ENCODE assay signal across 8 mouse cellular contexts in the genomic region with DNA sequence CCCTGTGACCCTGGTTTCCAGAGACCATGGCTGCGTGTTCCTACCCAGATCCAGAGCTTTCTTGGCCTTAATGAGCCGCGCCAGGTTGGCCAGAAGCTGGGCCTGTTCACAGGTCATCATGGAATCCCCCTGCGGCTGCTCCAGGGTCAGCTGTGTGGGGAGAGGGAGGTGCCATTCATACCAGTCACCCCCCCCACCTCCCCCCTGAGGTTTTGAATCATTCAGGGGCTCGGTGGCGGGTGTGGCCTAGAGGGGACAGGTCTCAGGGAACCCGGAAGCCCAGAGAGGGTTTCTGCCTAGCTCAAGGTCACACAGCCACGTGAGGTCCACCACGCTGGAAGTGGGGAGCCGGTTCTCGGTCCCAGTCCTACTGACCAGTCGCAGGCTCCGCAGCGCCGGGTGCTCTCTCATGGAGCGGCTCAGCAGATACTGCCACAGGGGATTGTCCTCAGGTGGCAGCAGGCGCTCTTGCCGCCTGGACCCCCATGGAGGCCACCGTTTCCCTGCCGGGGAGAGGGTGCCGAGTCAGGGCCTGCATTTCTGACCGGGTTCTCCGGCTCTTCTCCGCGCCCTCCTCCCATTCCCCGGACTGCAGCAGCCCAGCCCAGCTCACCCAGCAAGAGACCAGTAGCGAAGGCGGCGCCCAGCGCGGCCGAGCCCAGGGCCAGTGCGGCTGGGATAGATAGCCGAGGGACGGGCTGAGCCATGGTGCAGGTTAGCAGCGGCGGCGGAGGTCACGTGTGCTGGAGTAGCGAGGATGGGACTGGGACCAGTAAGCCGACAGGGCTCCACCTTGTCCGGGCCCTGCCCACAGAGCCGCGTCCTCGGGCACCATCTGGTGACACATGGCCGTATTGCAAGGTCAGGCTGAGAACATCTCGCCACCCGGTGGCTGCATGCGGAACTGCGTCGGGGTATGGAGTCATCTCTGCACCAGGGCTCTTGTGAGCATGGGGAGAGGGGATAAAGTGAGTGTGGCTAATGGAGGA. TPM values are rescaled to one million over a fixed set of nuclear protein-coding genes. Genes with fewer than 3 reads are reported as not detected.
DNase-seq lines count a peak whose midpoint lies in the region; ATAC-seq and TF ChIP-seq lines count a peak whose summit lies in the region.

A gene (minus strand): TSS at position 812 of the 989 bp plus-strand sequence.

- H3K9ac ChIP-seq in embryonic facial prominence, embryonic 14.5 days (ENCODE audit: low read depth, low read length): peak within 1 kb of the TSS; percentile 78
- H3K9ac ChIP-seq in limb, embryonic 14.5 days (ENCODE audit: low read depth, low read length, severe bottlenecking): peak within 1 kb of the TSS; percentile 52
- peak within 1 kb of the TSS; percentile 74 for H3K9ac ChIP-seq in midbrain, postnatal 0 days (replicated peaks; ENCODE audit: low read length, poor library complexity, severe bottlenecking)

- H3K9me3 ChIP-seq in embryonic facial prominence, embryonic 14.5 days (ENCODE audit: control insufficient read depth, low read length): no peaks in the 10 kb centered on the region
- H3K9me3 ChIP-seq in limb, embryonic 14.5 days (ENCODE audit: control insufficient read depth, low read length): no peaks in the 10 kb centered on the region
- H3K9me3 ChIP-seq in midbrain, postnatal 0 days (ENCODE audit: low read length): no peaks in the 10 kb centered on the region

- DNase-seq in 3T3-L1 (ENCODE audit: low read depth, low spot score): peak; percentile 95
- DNase-seq in adrenal gland, postnatal 4 days (ENCODE audit: low spot score in 2 of 2): peak; percentile 91 to 94
- peak; percentile 94 for DNase-seq in embryonic facial prominence, embryonic 14.5 days (ENCODE audit: low spot score)
- peak; percentile 95 for DNase-seq in heart, adult 8-10 months (ENCODE audit: low spot score)
- peak; percentile 96 for DNase-seq in kidney, adult 9 months
- DNase-seq in limb, embryonic 14.5 days (ENCODE audit: low spot score): peak; percentile 90
- DNase-seq in midbrain, postnatal 0 days (ENCODE audit: low spot score): peak; percentile 95
- DNase-seq in spleen, postnatal 14 days (ENCODE audit: low spot score in 2 of 2): peak; percentile 93 to 95

- ATAC-seq in embryonic facial prominence, embryonic 14.5 days (ENCODE audit: low read depth): peak; percentile 88
- ATAC-seq in limb, embryonic 14.5 days (ENCODE audit: low FRiP score, low read depth): peak; percentile 83
- ATAC-seq in midbrain, postnatal 0 days (ENCODE audit: low FRiP score): peak; percentile 87

- H3K4me3 ChIP-seq in embryonic facial prominence, embryonic 14.5 days (ENCODE audit: low read depth, low read length): peak within 1 kb of the TSS; percentile 81
- H3K4me3 ChIP-seq in limb, embryonic 14.5 days (replicated peaks; ENCODE audit: low read length): peak within 1 kb of the TSS; percentile 49
- peak within 1 kb of the TSS; percentile 75 for H3K4me3 ChIP-seq in midbrain, postnatal 0 days (ENCODE audit: low read depth, low read length)

- H3K4me2 ChIP-seq in embryonic facial prominence, embryonic 14.5 days (ENCODE audit: low read depth, low read length): peak within 1 kb of the TSS; percentile 100
- H3K4me2 ChIP-seq in limb, embryonic 14.5 days (replicated peaks; ENCODE audit: low read depth, low read length, severe bottlenecking): peak within 1 kb of the TSS; percentile 100
- peak within 1 kb of the TSS; percentile 97 for H3K4me2 ChIP-seq in midbrain, postnatal 0 days (ENCODE audit: low read depth, low read length, poor library complexity, severe bottlenecking)

- peaks cover 32% of the 10 kb centered on the region for H3K36me3 ChIP-seq in embryonic facial prominence, embryonic 14.5 days (ENCODE audit: control insufficient read depth, insufficient read depth, low read length)
- peaks cover 36% of the 10 kb centered on the region for H3K36me3 ChIP-seq in limb, embryonic 14.5 days (ENCODE audit: control insufficient read depth, insufficient read depth, low read length)
- H3K36me3 ChIP-seq in midbrain, postnatal 0 days (ENCODE audit: insufficient read depth, low read length): peaks cover 26% of the 10 kb centered on the region

- WGBS in embryonic facial prominence, embryonic 14.5 days: under 1% methylated on average over 26 of the region's 51 CpGs
- under 1% methylated on average over 49 of the region's 51 CpGs for WGBS in limb, embryonic 14.5 days
- under 1% methylated on average over 50 of the region's 51 CpGs for WGBS in midbrain, postnatal 0 days

- H3K27me3 ChIP-seq in embryonic facial prominence, embryonic 14.5 days (replicated peaks; ENCODE audit: control insufficient read depth, insufficient read depth, low read length): no peaks in the 10 kb centered on the region
- no peaks in the 10 kb centered on the region for H3K27me3 ChIP-seq in limb, embryonic 14.5 days (ENCODE audit: control insufficient read depth, insufficient read depth, low read length)
- no peaks in the 10 kb centered on the region for H3K27me3 ChIP-seq in midbrain, postnatal 0 days (ENCODE audit: insufficient read depth, low read length)

- no peak for TF ChIP-seq POLR2A in limb, embryonic 14.5 days (IDR thresholded peaks at IDR 0.05; ENCODE audit: borderline replicate concordance, extremely low read depth, insufficient read depth, insufficient read length)

- H3K4me1 ChIP-seq in embryonic facial prominence, embryonic 14.5 days (ENCODE audit: control insufficient read depth, insufficient read depth, low read length): peaks cover 9% of the 10 kb centered on the region; the same call in 1 of the 2 replicates
- H3K4me1 ChIP-seq in limb, embryonic 14.5 days (ENCODE audit: control insufficient read depth, insufficient read depth, low read length): peaks cover 12% of the 10 kb centered on the region
- H3K4me1 ChIP-seq in midbrain, postnatal 0 days (ENCODE audit: insufficient read depth, low read length): peaks cover 4% of the 10 kb centered on the region; the same call in 1 of the 2 replicates

- H3K27ac ChIP-seq in embryonic facial prominence, embryonic 14.5 days (replicated peaks; ENCODE audit: low read depth, low read length): peak within 1 kb of the TSS; percentile 71
- no peak within 1 kb of the TSS; the same call in 1 of the 2 replicates for H3K27ac ChIP-seq in limb, embryonic 14.5 days (replicated peaks; ENCODE audit: low read depth, low read length)
- peak within 1 kb of the TSS; percentile 58 for H3K27ac ChIP-seq in midbrain, postnatal 0 days (ENCODE audit: low read depth, low read length)

- TF ChIP-seq CTCF in midbrain, postnatal 0 days (IDR thresholded peaks at IDR 0.05): peak; percentile 100

RNA-seq across cellular contexts. Expression of the gene that starts here (rescaled TPM):
- total RNA-seq in adrenal gland, postnatal 4 days (2021): 10 to 100 TPM; 47.1 to 51.2 TPM
- 18.7 and 19.4 TPM in 2 replicates for polyA plus RNA-seq in embryonic facial prominence, embryonic 14.5 days (2014; fragmentation: Nextera tagmentation; extraction: Ambion mirVana)
- total RNA-seq in heart, adult 8-10 months (2022): 10 to 100 TPM in 2 of 4 experiments, 1 to 10 TPM in 2; 8.4 to 12.0 (median 10.3) TPM
- 16.0 and 18.0 TPM in 2 replicates for polyA plus RNA-seq in limb, embryonic 14.5 days (2012; rRNA removed)
- 24.7 and 26.5 TPM in 2 replicates for polyA plus RNA-seq in limb, embryonic 14.5 days (2014; fragmentation: Nextera tagmentation; extraction: Ambion mirVana)
- 34.2 and 38.5 TPM in 2 replicates for total RNA-seq in midbrain, postnatal 0 days (2014; rRNA removed)
- 58.4 and 65.3 TPM in 2 replicates for polyA plus RNA-seq in midbrain, postnatal 0 days (2015; fragmentation: Nextera tagmentation; extraction: Ambion mirVana)
